Mouse (Mus musculus): ENCODE data around the gene Ecpas.

- TF ChIP-seq FOSL1 (IDR thresholded peaks at IDR 0.05; ENCODE audit: insufficient read depth, low read length, poor library complexity, severe bottlenecking) (no peak), CTCF (IDR thresholded peaks at IDR 0.05; ENCODE audit: control insufficient read depth, insufficient read depth, insufficient read length) (no peak), USF1 (IDR thresholded peaks at IDR 0.05; ENCODE audit: low read depth) (no peak), MAX (IDR thresholded peaks at IDR 0.05) (no peak), CEBPB (IDR thresholded peaks at IDR 0.05; ENCODE audit: low read depth) (no peak)
Measured at GRCm38 (mm10) chr4:58932541-58932940, 20.0 kb upstream of the Ecpas start.

All from C2C12 (cell line).